Mouse (Mus musculus): ENCODE measurements at regions not wholly inside any gene's neighbourhood (a gene's known extent, or its start where the extent isn't known, plus 50 kb on each side); places are given as distances from the start of the nearest gene placed in this dataset.

DNA sequence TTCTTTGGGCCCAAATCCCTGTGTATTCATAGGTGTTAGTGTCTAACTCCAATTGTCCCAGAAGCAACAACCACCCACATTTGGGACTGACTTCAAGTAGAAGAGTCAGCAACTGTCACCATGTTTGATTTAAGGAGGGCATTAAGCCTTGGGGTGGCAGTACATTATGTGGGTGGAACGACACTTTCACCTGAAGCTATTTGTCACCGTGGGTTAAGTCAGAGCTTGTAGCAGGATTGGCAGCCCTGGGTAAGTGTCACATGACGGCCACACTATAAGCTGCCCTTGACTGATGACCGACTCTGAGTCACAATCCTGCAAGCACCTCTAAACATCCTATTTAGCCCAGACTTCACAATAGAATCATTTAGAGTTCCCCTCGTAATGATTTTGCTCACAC lies 236.7 kb upstream of the A1bg start:
- DNase-seq (ENCODE audit: low spot score): no peak

DNA sequence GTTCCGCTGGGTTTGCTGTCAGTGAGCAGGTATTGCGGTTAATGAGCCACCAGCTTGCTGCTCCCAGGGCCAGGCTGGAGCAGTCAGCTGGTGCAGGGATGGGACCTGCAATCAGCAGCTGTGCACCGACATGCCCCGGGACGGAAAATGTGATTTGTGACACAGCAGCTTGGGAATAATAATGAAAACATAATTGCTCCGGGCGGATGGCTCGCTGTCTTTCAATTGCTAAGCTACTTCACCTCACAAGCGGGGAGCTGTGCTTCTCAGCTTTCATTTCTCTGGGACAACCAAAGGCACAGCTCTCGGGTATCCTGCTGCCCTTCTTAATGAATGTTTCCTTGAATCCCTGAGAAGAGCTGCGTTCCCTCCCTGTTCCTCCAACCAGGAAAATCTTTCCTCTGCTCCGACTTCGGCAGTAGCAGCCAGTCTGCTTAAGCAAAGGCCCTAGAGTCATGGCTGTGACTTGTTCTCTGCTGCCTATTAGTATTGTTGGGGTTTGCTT lies 235.3 kb upstream of the A1bg start:
- peak; percentile 2 for DNase-seq (ENCODE audit: low spot score)

DNA sequence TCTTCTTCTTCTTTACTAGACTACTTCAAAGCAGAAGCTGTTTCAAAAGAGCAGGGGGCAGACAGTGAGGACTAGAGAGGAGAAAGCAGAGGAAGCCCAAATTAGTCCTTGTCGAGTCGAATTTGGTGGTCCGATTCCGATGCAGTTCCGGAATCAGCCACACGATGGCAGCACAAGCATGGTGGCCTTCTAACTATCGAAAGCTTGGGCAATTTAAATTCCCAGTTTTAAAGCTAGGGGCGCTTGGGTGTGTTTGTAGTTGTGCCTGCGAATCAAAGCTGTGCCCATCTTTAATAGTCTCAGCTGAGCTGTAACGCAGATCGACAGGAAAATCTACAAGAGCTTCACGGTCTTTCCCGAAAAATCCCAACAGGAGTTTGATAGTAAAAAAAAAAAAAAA lies 234.7 kb upstream of the A1bg start:
- DNase-seq (ENCODE audit: low spot score): peak; percentile 89

DNA sequence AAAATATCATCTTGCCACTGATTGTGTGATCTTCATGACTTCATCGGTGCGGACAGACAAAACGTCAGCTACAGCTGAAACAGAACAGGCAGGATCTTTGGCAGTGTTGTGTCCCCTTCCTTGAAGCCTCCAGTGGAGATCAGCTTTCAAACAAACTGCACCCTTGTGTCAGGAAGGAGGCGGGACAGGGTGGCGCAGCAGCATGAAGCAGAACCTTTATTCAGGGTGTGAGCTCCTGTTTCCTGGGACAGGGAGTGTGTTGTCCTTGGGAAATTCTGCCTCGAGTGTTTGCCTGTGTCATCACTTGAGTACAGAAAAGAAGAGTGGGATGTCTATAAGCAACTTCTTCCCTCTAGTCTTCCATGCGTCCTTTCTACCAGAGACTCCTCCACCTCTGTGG lies 232.7 kb upstream of the A1bg start:
- DNase-seq (ENCODE audit: low spot score): no peak

DNA sequence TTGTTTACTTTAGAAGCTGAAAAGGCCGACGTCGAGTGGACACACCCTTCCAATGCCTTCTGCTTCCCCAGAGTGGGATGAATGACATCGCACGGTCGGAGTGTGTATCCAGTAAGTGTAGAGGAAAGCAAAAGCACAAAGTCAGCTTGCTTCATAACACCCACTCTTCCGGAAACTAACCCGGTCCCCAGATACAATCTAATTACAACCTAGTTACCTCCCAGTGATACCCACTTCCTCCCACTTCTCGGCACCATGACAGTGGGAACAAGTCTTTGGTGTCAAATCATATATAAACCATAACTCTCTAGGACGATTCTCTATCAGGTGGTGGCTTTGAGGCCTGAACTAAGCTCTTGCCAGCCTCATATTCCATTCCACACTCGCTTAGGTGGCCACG lies 231.4 kb upstream of the A1bg start:
- no peak for DNase-seq (ENCODE audit: low spot score)

DNA sequence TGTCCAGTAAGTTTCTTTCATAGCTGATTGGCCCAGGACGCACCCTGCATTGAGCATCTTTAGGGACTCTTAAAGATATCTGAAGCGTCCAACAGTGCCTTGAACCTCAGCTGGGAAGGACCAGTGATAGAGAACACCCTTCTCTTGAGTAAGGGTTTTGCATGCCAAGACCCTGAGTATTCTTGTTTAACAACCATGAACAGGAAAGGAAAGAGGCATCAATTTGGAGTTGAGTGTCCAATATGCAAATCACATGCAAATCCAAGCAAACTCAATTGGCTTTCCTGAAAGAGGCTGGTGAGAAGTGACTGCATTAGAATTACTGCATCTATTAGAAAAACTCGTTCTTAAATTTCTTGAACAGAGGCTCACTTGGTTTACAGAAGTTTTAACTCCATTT lies 220.0 kb upstream of the A1bg start:
- DNase-seq (ENCODE audit: low spot score): no peak

DNA sequence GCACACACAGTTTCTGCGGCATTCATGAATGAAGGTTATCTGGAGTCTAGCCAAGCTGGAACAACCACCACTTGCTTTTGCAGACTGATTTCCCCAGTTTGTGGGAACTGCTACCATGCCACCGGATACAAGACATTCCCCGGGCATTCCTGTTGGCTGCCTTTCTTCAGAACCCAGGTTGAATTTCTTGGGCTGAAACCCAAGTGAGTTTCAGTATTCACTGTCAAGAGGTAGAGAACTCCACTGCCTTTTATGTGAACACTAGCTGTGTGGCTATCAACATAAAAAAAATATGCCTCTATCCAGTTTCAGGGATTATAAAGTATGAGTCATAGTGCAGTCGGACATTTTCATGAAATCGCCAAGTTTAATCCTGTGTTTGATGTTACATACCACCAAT lies 216.3 kb upstream of the A1bg start:
- DNase-seq (ENCODE audit: low spot score): no peak

DNA sequence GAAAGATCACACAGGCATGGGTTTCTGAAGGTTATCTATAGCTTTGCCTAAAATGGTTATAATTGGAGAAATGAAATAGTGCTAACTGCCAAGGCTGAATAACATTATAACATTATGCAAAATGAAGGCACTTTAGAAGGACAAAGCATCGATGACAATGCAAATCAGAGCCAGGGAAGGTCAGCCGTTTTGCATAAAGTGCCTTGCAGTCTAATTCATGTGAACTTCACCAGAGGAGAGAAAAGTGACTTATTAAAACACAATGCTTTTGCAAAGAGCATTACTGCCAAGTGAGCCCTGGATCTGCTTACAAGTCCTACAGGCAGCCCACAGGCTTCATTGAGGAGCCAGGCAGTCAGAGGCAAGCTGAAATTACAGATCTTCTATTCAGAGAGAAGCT lies 214.0 kb upstream of the A1bg start:
- DNase-seq (ENCODE audit: low spot score): no peak

DNA sequence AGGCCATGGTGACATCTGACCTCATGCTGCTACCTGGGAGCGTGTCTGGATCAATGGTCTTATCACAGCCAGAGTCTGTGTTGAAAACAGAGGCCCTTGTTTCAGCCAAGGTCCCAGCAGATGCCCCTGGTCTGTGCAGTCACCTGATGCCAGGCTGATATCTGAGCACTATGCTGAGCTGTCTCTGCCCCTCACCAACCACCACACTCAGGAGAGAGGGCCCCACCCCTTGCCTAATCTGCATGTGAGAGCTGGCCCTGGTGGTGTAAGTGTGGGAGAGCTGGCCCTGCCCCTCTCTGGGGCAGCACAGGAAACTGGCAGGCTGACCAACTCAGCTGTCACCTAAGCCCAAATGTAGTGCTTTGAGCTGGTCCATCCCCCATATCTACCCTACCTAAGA lies 210.5 kb upstream of the A1bg start:
- DNase-seq (ENCODE audit: low spot score): no peak

DNA sequence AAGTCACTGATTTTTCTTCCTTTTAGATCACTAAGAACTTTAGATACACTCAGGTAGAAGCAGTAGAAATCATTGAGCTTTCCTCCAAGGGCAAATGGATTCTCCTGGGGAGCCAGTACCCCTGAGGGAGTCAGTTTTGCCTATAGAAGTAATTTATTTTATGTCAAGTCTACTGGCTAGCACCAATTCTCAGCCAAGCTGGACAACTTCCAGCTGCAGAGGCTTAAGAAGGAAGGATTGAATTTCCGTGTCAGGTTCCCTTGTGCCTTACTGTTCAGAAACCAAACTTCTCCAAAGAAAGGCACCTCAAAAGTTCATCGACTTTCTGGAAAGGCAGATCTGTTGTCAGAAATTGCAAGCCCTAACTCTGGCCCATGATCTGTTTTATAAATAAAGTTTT lies 205.2 kb upstream of the A1bg start:
- no peak for DNase-seq (ENCODE audit: low spot score)

DNA sequence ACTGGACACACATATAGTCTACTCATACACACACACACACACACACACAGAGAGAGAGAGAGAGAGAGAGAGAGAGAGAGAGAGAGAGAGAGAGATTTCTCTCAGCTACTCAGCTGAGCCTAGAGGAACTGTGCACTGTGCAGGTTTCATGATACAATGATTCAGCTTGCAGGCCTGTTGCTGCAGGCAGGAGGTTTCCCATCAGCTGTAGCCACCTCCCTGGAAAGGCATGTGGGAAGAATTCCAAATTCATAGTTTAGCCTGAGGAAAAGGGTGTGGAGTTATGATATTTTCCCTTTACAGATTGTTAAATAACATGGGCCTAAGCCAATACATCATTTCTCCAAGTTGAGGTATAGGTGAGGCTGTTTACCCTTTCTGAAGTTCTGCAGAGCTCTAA lies 204.3 kb upstream of the A1bg start:
- peak; percentile 6 for DNase-seq (ENCODE audit: low spot score)

DNA sequence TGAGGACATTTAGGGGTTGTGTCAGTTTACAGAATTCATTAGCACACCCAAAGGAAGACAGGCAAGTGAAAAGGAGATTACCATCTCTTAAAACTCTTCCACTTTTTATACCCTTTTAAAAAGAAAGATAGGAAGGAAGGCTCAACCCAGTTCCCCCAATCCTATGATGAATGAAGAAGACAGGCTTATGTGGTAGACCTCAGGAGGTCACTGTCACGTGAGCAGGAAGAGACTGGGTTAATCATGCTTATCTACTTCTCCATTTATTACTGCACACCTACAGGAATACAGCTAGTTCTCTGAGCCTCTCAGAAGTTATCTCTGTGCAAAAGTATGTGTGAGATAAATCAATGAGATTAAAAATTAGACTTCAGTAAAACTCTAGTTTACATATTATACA lies 194.1 kb upstream of the A1bg start:
- DNase-seq (ENCODE audit: low spot score): no peak

DNA sequence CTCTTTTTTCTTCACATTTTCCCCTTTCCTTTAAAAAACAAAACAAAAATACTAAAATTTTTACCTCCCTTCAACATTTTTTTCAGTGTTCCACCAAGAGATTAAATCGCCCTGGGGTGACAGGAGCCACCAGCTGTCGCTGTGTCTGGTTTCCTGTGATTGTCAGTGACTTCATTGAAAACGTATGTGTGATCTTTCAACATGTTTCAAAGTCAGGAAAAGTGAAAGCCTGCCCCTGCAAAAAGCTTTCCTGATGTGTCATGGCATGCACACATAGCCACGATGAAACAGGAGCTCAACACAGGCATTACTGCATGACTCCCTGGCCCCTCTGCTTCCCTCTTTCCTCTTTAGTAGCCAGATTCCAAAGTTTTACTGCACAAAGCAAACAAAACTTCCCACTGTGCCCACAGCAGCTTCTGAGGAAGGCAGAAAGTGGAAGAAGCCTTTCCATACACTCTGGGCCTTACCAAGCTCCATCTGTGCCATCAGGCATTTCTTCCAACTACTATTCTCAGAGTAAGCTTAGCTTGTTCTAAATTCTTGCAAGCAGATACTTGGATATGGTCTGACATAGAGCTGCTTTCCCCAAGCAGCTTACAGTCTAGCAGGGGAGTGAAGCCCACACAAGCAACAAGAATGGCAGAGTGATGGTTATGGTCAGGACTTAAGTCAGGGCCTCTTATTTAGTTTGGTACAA lies 186.8 kb upstream of the A1bg start:
- no peak for DNase-seq (ENCODE audit: low spot score)

DNA sequence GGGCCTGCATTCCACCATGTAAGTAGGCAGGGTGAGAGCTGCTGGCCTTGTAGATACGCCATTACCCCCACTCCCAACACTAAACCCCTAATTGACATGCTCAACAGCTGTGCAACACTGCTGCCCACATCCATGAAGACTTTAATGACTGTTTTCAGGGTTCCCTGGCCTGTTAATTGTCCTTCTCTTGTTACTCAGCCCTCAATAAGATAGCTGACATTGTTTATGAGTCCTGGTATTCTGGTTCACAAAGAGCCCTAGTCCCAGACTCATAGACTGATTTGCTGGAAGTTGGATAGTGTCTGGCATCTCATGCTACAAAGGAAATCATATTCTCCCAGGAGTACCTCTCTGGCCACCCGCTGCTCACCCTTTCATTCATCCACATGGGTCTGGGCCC lies 186.1 kb upstream of the A1bg start:
- DNase-seq (ENCODE audit: low spot score): no peak

DNA sequence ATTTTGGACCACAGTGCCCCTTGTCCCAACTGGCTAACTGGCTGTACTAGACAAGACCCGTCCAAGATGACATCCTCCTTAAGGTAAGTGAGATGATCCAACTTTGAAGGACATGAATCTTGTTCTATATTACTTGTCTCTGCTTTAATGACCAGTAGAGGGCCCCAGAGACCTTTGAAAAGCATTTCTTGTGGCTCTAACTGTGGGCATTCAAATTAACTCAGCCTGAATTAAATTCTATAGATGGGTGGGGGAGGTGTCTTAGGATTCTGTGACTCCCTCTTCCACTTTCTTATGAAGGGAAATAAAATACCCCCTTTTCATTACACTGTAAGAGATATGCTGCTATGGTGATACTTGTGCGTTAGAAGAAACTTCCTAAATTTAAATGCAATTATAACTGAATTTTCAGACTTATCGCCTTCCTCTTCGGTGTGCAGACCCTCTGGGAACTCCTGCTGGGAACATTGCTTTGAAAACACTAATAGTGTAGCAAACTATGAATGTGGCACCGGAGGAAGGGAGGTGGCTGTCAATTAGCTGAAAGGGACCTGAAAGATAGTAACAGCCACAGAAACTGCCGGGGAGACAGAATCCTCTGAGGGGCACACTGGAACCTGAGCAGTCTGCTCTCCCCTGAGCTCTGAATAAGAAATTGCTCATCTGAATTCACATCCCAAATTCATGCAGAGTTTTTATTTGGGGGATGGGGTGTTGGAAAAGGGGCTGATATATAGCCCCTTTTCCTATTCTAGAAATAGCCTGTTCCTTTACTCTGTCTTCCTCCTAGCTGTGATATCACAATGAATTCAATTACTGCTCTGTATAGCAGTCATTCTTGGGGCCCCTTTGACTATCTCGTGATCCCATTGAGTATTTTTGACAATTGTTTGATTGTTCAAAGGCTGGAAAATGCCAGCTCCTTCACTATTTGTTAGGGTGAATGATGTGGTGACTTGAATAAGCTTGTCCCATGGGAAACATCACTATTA lies 179.9 kb upstream of the A1bg start:
- DNase-seq (ENCODE audit: low spot score): peak; percentile 38

DNA sequence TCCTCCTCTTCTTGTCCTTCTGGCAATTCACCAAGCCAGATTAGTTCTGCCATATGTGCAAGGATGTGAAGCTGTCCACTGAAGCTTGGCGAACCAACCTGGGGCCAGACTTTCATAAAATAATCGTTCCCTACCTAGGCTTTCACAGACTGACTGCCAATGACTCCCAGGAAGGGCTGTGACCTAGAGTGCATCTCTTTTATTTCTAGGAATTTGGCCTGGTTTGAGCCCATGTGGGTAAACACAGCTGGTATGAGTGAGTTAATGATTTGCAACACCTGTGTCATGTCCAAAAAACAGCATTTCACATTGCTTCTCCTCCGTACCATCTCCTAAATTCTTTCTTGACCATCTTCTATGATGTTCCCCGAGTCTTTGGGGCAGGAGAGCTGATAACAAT lies 178.0 kb upstream of the A1bg start:
- DNase-seq (ENCODE audit: low spot score): no peak

DNA sequence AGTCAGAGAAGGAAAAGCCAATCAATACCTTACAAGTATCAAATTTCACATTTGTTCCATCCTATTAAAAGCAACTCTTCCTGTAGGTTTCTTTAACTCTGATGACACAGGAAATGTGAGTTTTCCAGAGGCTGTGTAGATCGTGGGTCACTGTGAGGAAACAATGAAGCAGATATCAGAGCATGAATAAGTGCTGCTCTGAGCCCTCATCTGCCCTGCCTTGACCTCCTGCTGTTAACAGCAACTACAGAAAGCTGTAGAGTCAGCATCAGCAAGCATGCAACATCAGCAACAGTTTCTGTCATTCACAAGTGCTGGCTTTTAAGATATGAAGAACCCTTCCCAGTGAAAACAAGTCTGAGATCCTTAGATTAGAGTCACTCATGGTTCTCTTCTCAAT lies 176.2 kb upstream of the A1bg start:
- no peak for DNase-seq (ENCODE audit: low spot score)

DNA sequence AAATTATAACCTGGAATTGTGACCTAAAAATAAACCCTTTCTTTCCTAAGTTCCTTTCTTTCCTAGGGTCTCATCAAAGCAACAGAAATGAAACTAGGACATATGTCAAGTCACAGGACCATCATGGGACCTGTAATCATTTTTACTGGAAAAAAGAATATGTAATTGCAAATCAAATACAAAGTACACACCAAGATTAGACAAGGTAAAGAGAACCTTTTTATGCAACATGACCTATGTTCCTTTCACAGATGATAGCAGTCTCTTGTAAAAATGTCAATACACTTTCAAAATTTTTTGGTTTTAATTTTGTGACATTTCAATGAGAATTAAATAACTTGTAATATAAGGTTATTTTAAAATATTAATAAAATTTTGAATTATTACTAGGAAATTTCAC lies 175.7 kb upstream of the A1bg start:
- DNase-seq (ENCODE audit: low spot score): no peak

DNA sequence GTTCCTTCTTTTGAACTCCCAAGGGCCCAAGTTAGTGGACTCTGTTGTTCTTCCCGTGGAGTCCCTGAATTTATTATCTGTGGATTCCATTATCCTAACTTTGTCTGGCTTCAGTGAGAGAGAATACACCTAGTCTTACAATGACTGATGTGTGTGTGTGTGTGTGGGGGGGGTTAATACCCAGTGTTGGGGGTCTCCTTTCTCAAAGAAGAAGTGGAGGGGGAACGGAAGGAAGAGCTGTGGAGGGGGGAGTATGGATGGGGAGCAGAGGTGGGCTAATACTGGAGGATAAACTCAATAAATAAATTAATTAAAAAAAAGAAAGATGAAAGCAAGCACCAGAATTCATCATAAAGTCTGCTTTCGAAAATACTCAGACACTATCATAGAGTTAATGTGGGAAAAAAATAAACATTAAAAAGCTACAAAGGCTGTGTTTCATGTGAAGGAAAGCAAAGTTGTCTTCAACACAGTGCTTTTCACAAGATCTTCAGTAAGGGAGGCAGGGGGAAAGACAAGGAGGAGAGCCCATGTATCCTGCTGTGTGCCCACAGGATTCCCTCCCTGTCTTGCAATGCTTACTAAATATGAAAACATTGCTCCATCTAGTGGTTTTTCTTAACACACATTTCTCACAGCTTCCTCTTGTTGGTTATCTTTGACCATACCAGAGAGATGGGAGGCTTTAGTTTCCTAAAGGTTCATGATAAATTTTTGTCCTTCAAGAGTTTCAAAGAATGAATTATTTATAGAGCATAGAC lies 173.4 kb upstream of the A1bg start:
- DNase-seq (ENCODE audit: low spot score): peak; percentile 49

DNA sequence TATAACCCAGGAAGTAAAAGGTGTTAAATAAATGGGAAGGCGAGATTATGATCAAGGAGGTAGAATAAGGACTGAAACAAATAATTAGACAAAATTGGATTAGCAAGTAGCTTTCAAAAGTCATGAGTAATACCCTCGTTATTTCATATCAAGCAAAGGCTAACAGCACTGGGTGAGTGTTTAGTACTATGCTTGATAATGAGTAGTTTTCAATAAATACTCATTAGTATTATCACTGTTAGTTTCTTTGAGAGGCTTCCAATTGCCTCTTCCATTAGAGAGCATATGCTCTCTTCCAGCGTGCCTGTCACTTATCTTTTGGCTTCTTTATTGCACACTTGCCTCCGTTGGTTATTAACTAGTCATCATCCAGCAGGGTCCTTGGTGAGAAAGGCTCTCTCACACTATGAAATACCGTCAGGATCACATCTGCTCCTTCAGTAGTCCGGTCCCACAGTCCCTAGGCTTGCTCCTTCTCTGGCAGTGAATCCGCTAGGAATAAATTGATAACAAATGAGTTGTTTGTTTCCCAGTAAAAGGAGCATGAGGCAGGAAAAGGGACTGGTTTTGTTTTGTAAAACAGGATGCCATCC lies 132.3 kb upstream of the A1bg start:
- no peak for DNase-seq (ENCODE audit: low spot score)

DNA sequence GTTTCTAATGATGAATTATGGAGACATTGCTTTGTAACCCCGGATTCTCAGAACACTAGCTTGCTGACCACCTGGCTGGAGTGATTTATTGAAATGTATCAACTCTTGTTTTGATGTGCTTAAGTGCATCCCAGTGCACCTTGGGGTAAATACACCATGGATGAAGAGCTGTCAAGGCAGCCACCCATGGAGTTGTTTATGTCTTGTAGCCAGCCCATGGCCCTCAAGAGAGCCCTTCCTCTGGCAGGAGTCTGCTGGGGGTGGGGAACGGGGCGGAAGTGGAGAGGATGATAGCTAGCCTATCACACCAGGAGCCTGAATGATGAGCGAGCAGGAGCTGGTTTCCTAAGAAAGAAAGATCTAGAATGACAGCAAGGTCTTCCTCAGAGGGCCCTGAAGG lies 128.6 kb upstream of the A1bg start:
- DNase-seq (ENCODE audit: low spot score): no peak

DNA sequence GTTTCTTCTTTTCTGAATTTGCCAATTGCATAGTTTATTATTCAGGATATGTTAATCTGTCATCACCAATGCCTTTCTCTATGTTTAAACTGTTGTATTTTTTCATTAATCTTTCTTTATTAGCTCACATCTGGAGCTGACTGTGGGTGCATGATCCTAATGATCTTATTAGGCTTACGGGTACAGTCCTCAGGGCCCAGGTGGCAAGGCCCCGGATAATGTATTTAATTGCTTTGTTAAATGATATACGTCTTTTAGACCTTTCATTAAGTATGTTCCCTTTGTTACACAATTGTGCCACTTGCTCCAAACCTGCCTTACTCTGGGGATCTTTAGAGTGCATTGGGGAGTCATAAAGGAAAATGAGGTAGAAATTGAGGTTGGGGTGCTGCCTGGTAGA lies 86.7 kb upstream of the A1bg start:
- DNase-seq (ENCODE audit: low spot score): no peak
